Mouse (Mus musculus): Measurements from ENCODE around the gene Sec63. TPM values are rescaled to one million over a fixed set of nuclear protein-coding genes. Genes with fewer than 3 reads are reported as not detected.

Gene Sec63
- polyA plus RNA-seq, 1 experiment, result 13.2 TPM

- peaks cover 38% of the 10 kb centered on the region for H3K36me3 ChIP-seq (ENCODE audit: control insufficient read depth, insufficient read depth, low read length)
- H3K4me1 ChIP-seq (replicated peaks; ENCODE audit: control insufficient read depth, insufficient read depth, low read length), result peaks cover 4% of the 10 kb centered on the region
- WGBS, result 93% methylated on average over 4 of the region's 4 CpGs
- no peak for DNase-seq
- no peak for TF ChIP-seq CTCF (IDR thresholded peaks at IDR 0.05; ENCODE audit: borderline replicate concordance, control insufficient read depth, extremely low read depth, insufficient read depth, low read length, poor library complexity)
- TF ChIP-seq POLR2A (IDR thresholded peaks at IDR 0.05; ENCODE audit: control insufficient read depth, extremely low read depth, insufficient read depth, low read length, poor library complexity), result no peak
- no peak overlapping the region for H3K27ac ChIP-seq (ENCODE audit: control insufficient read depth, insufficient read depth, low read length)
- H3K4me3 ChIP-seq (ENCODE audit: control insufficient read depth, insufficient read depth, low read length), result no peak overlapping the region
- no peaks in the 10 kb centered on the region for H3K27me3 ChIP-seq (ENCODE audit: control insufficient read depth, insufficient read depth, low read length)
Measured at GRCm38 (mm10) chr10:42833871-42834727, 72.8 kb downstream of the Sec63 start.

GRCm38 (mm10) chr10:42838106-42838505 is 76.8 kb downstream of the Sec63 start:
- TF ChIP-seq POLR2A (IDR thresholded peaks at IDR 0.05; ENCODE audit: control insufficient read depth, extremely low read depth, insufficient read depth, low read length, poor library complexity), result no peak
- TF ChIP-seq CTCF (IDR thresholded peaks at IDR 0.05; ENCODE audit: borderline replicate concordance, control insufficient read depth, extremely low read depth, insufficient read depth, low read length, poor library complexity), result no peak
- Histone ChIP-seq H3K27ac (ENCODE audit: control insufficient read depth, insufficient read depth, low read length) (no peak overlapping the region; the same call in 1 of the 2 replicates), H3K27me3 (ENCODE audit: control insufficient read depth, insufficient read depth, low read length) (no peaks in the 10 kb centered on the region), H3K4me3 (ENCODE audit: control insufficient read depth, insufficient read depth, low read length) (no peak overlapping the region), H3K4me1 (replicated peaks; ENCODE audit: control insufficient read depth, insufficient read depth, low read length) (peaks cover 4% of the 10 kb centered on the region), H3K36me3 (ENCODE audit: control insufficient read depth, insufficient read depth, low read length) (peaks cover 13% of the 10 kb centered on the region)
- DNase-seq, result no peak
- 80% methylated on average over 4 of the region's 4 CpGs for WGBS

GRCm38 (mm10) chr10:42838736-42839135 is 77.4 kb downstream of the Sec63 start:
- no peak overlapping the region for H3K4me3 ChIP-seq (ENCODE audit: control insufficient read depth, insufficient read depth, low read length)
- peaks cover 7% of the 10 kb centered on the region for H3K4me1 ChIP-seq (replicated peaks; ENCODE audit: control insufficient read depth, insufficient read depth, low read length)
- TF ChIP-seq POLR2A (IDR thresholded peaks at IDR 0.05; ENCODE audit: control insufficient read depth, extremely low read depth, insufficient read depth, low read length, poor library complexity), result no peak
- no peak for TF ChIP-seq CTCF (IDR thresholded peaks at IDR 0.05; ENCODE audit: borderline replicate concordance, control insufficient read depth, extremely low read depth, insufficient read depth, low read length, poor library complexity)
- WGBS, result 83% methylated on average over 2 of the region's 2 CpGs
- DNase-seq, result no peak
- H3K36me3 ChIP-seq (ENCODE audit: control insufficient read depth, insufficient read depth, low read length), result peaks cover 6% of the 10 kb centered on the region
- no peaks in the 10 kb centered on the region for H3K27me3 ChIP-seq (ENCODE audit: control insufficient read depth, insufficient read depth, low read length)
- no peak overlapping the region for H3K27ac ChIP-seq (ENCODE audit: control insufficient read depth, insufficient read depth, low read length)

GRCm38 (mm10) chr10:42840036-42840435 is 78.7 kb downstream of the Sec63 start:
- Histone ChIP-seq H3K4me1 (replicated peaks; ENCODE audit: control insufficient read depth, insufficient read depth, low read length) (peaks cover 7% of the 10 kb centered on the region), H3K27me3 (ENCODE audit: control insufficient read depth, insufficient read depth, low read length) (no peaks in the 10 kb centered on the region), H3K36me3 (ENCODE audit: control insufficient read depth, insufficient read depth, low read length) (no peaks in the 10 kb centered on the region; the same call in 1 of the 2 replicates), H3K4me3 (ENCODE audit: control insufficient read depth, insufficient read depth, low read length) (no peak overlapping the region), H3K27ac (ENCODE audit: control insufficient read depth, insufficient read depth, low read length) (no peak overlapping the region)
- no peak for DNase-seq
- 96% methylated on average over 11 of the region's 11 CpGs for WGBS
- TF ChIP-seq POLR2A (IDR thresholded peaks at IDR 0.05; ENCODE audit: control insufficient read depth, extremely low read depth, insufficient read depth, low read length, poor library complexity) (no peak), CTCF (IDR thresholded peaks at IDR 0.05; ENCODE audit: borderline replicate concordance, control insufficient read depth, extremely low read depth, insufficient read depth, low read length, poor library complexity) (no peak)

GRCm38 (mm10) chr10:42841531-42842195 is 80.4 kb downstream of the Sec63 start:
- peak; percentile 46 for DNase-seq
- TF ChIP-seq CTCF (IDR thresholded peaks at IDR 0.05; ENCODE audit: borderline replicate concordance, control insufficient read depth, extremely low read depth, insufficient read depth, low read length, poor library complexity) (peak; percentile 81; the same call in 1 of the 2 replicates), POLR2A (IDR thresholded peaks at IDR 0.05; ENCODE audit: control insufficient read depth, extremely low read depth, insufficient read depth, low read length, poor library complexity) (no peak)
- H3K36me3 ChIP-seq (ENCODE audit: control insufficient read depth, insufficient read depth, low read length), result no peaks in the 10 kb centered on the region
- 86% methylated on average over 16 of the region's 16 CpGs for WGBS
- no peaks in the 10 kb centered on the region for H3K27me3 ChIP-seq (ENCODE audit: control insufficient read depth, insufficient read depth, low read length)
- H3K4me1 ChIP-seq (replicated peaks; ENCODE audit: control insufficient read depth, insufficient read depth, low read length), result peaks cover 7% of the 10 kb centered on the region
- H3K4me3 ChIP-seq (ENCODE audit: control insufficient read depth, insufficient read depth, low read length), result no peak overlapping the region
- H3K27ac ChIP-seq (ENCODE audit: control insufficient read depth, insufficient read depth, low read length), result no peak overlapping the region

GRCm38 (mm10) chr10:42842358-42842757 is 81.1 kb downstream of the Sec63 start:
- TF ChIP-seq CTCF (IDR thresholded peaks at IDR 0.05; ENCODE audit: borderline replicate concordance, control insufficient read depth, extremely low read depth, insufficient read depth, low read length, poor library complexity) (peak; percentile 99), POLR2A (IDR thresholded peaks at IDR 0.05; ENCODE audit: control insufficient read depth, extremely low read depth, insufficient read depth, low read length, poor library complexity) (no peak)
- DNase-seq, result peak; percentile 82
- H3K4me3 ChIP-seq (ENCODE audit: control insufficient read depth, insufficient read depth, low read length), result no peak overlapping the region
- H3K4me1 ChIP-seq (replicated peaks; ENCODE audit: control insufficient read depth, insufficient read depth, low read length), result peaks cover 7% of the 10 kb centered on the region
- H3K27ac ChIP-seq (ENCODE audit: control insufficient read depth, insufficient read depth, low read length), result no peak overlapping the region
- 30% methylated on average over 9 of the region's 9 CpGs for WGBS
- H3K27me3 ChIP-seq (ENCODE audit: control insufficient read depth, insufficient read depth, low read length), result no peaks in the 10 kb centered on the region
- H3K36me3 ChIP-seq (ENCODE audit: control insufficient read depth, insufficient read depth, low read length), result no peaks in the 10 kb centered on the region

Data from thymus, adult 2 months (tissue).